Mouse (Mus musculus) embryonic facial prominence, embryonic 12.5 days (tissue): ENCODE data around the gene Gas7. TPM values are rescaled to one million over a fixed set of nuclear protein-coding genes. Genes with fewer than 3 reads are reported as not detected.

ENCODE experiments used
- ATAC-seq: fragments of 200-750 bp; cut with Nextera tagmentation; 2 replicates; pipeline ENCODE4 v1.8.0; 2017; ENCODE audit not compliant: insufficient number of reproducible peaks, insufficient read depth, low FRiP score, low TSS enrichment
- H3K27ac ChIP-seq: fragments of 300-500 bp; sonication (generic); 2 replicates; pipeline ENCODE4 v1.5.1; 2016; ENCODE audit warnings: mild to moderate bottlenecking
- H3K27me3 ChIP-seq: fragments of 300-500 bp; sonication (generic); 2 replicates; pipeline ENCODE4 v1.6.1; 2016; ENCODE audit warnings: mild to moderate bottlenecking, moderate library complexity
- H3K36me3 ChIP-seq: fragments of 300-500 bp; sonication (generic); 2 replicates; pipeline ENCODE4 v1.6.1; 2016; ENCODE audit warnings: mild to moderate bottlenecking
- H3K4me1 ChIP-seq: fragments of 300-500 bp; sonication (generic); 2 replicates; pipeline ENCODE4 v1.6.1; 2016
- H3K4me2 ChIP-seq: fragments of 300-500 bp; sonication (generic); replicated peaks from 2 replicates; pipeline ENCODE4 v1.6.1; 2016; ENCODE audit warnings: mild to moderate bottlenecking, moderate library complexity
- H3K4me3 ChIP-seq: fragments of 300-500 bp; sonication (generic); 2 replicates; pipeline ENCODE4 v1.5.1; 2016; ENCODE audit warnings: mild to moderate bottlenecking
- H3K9ac ChIP-seq: fragments of 300-500 bp; sonication (generic); 2 replicates; pipeline ENCODE4 v1.6.1; 2016; ENCODE audit warnings: mild to moderate bottlenecking, moderate library complexity
- H3K9me3 ChIP-seq: fragments of 300-500 bp; sonication (generic); 2 replicates; pipeline ENCODE4 v1.6.1; 2016; ENCODE audit warnings: mild to moderate bottlenecking, moderate library complexity
- WGBS: fragments of 180-500 bp; shearing (Covaris S2); methylation state at CpG from one replicate; pipeline ENCODE4 v1.1.7; 2016; 5-methylcytosine and 5-hydroxymethylcytosine counted together
- polyA plus RNA-seq: library from polyadenylated mRNA; unstranded; fragments of >200 nt; fragmentation: Nextera tagmentation; extraction: Ambion mirVana; gene quantifications from 2 replicates; pipeline ENCODE4 v1.2.1, GENCODE M21; 2016

Gas7 gene
- polyA plus RNA-seq, 1 experiment from 2014 or later = 5.5 TPM

GRCm38 (mm10) chr11:67538557-67538956 is 83.3 kb downstream of the Gas7 start:
- no peak overlapping the region for H3K9ac ChIP-seq
- H3K27ac ChIP-seq = no peak overlapping the region
- no peak for ATAC-seq
- 79% methylated on average over 6 of the region's 6 CpGs for WGBS
- no peaks in the 10 kb centered on the region for H3K36me3 ChIP-seq
- no peaks in the 10 kb centered on the region for H3K9me3 ChIP-seq
- no peak overlapping the region for H3K4me2 ChIP-seq
- no peaks in the 10 kb centered on the region for H3K27me3 ChIP-seq
- H3K4me3 ChIP-seq = no peak overlapping the region
- H3K4me1 ChIP-seq = no peaks in the 10 kb centered on the region

- WGBS = 33% methylated on average over 11 of the region's 11 CpGs
- Histone ChIP-seq H3K4me2 (no peak overlapping the region; the same call in 1 of the 2 replicates), H3K4me1 (peaks cover 9% of the 10 kb centered on the region), H3K9me3 (no peaks in the 10 kb centered on the region), H3K27me3 (no peaks in the 10 kb centered on the region; the same call in 1 of the 2 replicates), H3K4me3 (no peak overlapping the region), H3K36me3 (no peaks in the 10 kb centered on the region), H3K27ac (no peak overlapping the region), H3K9ac (no peak overlapping the region)
- no peak for ATAC-seq
Measured at GRCm38 (mm10) chr11:67544656-67545432, 89.6 kb downstream of the Gas7 start.

- no peak overlapping the region for H3K4me3 ChIP-seq
- 16% methylated on average over 5 of the region's 5 CpGs for WGBS
- H3K4me1 ChIP-seq = peaks cover 9% of the 10 kb centered on the region
- no peak for ATAC-seq
- H3K36me3 ChIP-seq = no peaks in the 10 kb centered on the region
- no peak overlapping the region for H3K9ac ChIP-seq
- no peaks in the 10 kb centered on the region; the same call in 1 of the 2 replicates for H3K27me3 ChIP-seq
- no peaks in the 10 kb centered on the region for H3K9me3 ChIP-seq
- no peak overlapping the region for H3K27ac ChIP-seq
- no peak overlapping the region for H3K4me2 ChIP-seq
Measured at GRCm38 (mm10) chr11:67546582-67546981, 91.3 kb downstream of the Gas7 start.

GRCm38 (mm10) chr11:67549306-67549705 is 94.1 kb downstream of the Gas7 start:
- Histone ChIP-seq H3K27ac (no peak overlapping the region), H3K4me1 (peaks cover 9% of the 10 kb centered on the region), H3K9me3 (no peaks in the 10 kb centered on the region), H3K9ac (no peak overlapping the region), H3K4me3 (no peak overlapping the region), H3K27me3 (no peaks in the 10 kb centered on the region; the same call in 1 of the 2 replicates), H3K36me3 (no peaks in the 10 kb centered on the region), H3K4me2 (no peak overlapping the region)
- no peak for ATAC-seq
- 90% methylated on average over 4 of the region's 4 CpGs for WGBS

- Histone ChIP-seq H3K4me2 (no peak overlapping the region), H3K9me3 (no peaks in the 10 kb centered on the region), H3K27ac (no peak overlapping the region), H3K9ac (no peak overlapping the region), H3K4me3 (no peak overlapping the region), H3K36me3 (no peaks in the 10 kb centered on the region), H3K4me1 (peaks cover 8% of the 10 kb centered on the region), H3K27me3 (no peaks in the 10 kb centered on the region; the same call in 1 of the 2 replicates)
- WGBS = 69% methylated on average over 13 of the region's 13 CpGs
- no peak for ATAC-seq
Measured at GRCm38 (mm10) chr11:67549762-67550488, 94.7 kb downstream of the Gas7 start.

GRCm38 (mm10) chr11:67552400-67552799 is 97.2 kb downstream of the Gas7 start:
- Histone ChIP-seq H3K36me3 (no peaks in the 10 kb centered on the region), H3K9me3 (no peaks in the 10 kb centered on the region), H3K4me1 (no peaks in the 10 kb centered on the region), H3K27me3 (no peaks in the 10 kb centered on the region; the same call in 1 of the 2 replicates), H3K27ac (no peak overlapping the region), H3K9ac (no peak overlapping the region), H3K4me3 (no peak overlapping the region), H3K4me2 (no peak overlapping the region)
- ATAC-seq = no peak
- WGBS = 85% methylated on average over 8 of the region's 8 CpGs

GRCm38 (mm10) chr11:67554276-67554675 is 99.0 kb downstream of the Gas7 start:
- Histone ChIP-seq H3K4me1 (no peaks in the 10 kb centered on the region), H3K27ac (no peak overlapping the region), H3K4me3 (no peak overlapping the region), H3K9me3 (no peaks in the 10 kb centered on the region), H3K9ac (no peak overlapping the region), H3K4me2 (no peak overlapping the region), H3K27me3 (no peaks in the 10 kb centered on the region; the same call in 1 of the 2 replicates), H3K36me3 (no peaks in the 10 kb centered on the region)
- WGBS = 90% methylated on average over 6 of the region's 6 CpGs
- no peak for ATAC-seq

- WGBS = 76% methylated on average over 3 of the region's 3 CpGs
- Histone ChIP-seq H3K4me3 (no peak overlapping the region), H3K4me1 (no peaks in the 10 kb centered on the region), H3K27ac (no peak overlapping the region), H3K9me3 (no peaks in the 10 kb centered on the region), H3K27me3 (no peaks in the 10 kb centered on the region), H3K36me3 (no peaks in the 10 kb centered on the region), H3K9ac (no peak overlapping the region), H3K4me2 (no peak overlapping the region)
- ATAC-seq = no peak
Measured at GRCm38 (mm10) chr11:67556360-67556759, 101.1 kb downstream of the Gas7 start.

GRCm38 (mm10) chr11:67558772-67559448 is 103.7 kb downstream of the Gas7 start:
- H3K9ac ChIP-seq = no peak overlapping the region
- H3K27me3 ChIP-seq = no peaks in the 10 kb centered on the region
- no peaks in the 10 kb centered on the region for H3K4me1 ChIP-seq
- no peak overlapping the region for H3K27ac ChIP-seq
- 36% methylated on average over 9 of the region's 9 CpGs for WGBS
- ATAC-seq = no peak
- no peak overlapping the region for H3K4me3 ChIP-seq
- H3K36me3 ChIP-seq = no peaks in the 10 kb centered on the region
- H3K4me2 ChIP-seq = no peak overlapping the region
- H3K9me3 ChIP-seq = no peaks in the 10 kb centered on the region

GRCm38 (mm10) chr11:67559522-67559921 is 104.3 kb downstream of the Gas7 start:
- H3K27me3 ChIP-seq = no peaks in the 10 kb centered on the region
- H3K4me1 ChIP-seq = no peaks in the 10 kb centered on the region
- no peaks in the 10 kb centered on the region for H3K36me3 ChIP-seq
- 80% methylated on average over 5 of the region's 5 CpGs for WGBS
- no peak for ATAC-seq
- no peak overlapping the region for H3K4me2 ChIP-seq
- H3K9ac ChIP-seq = no peak overlapping the region
- H3K9me3 ChIP-seq = no peaks in the 10 kb centered on the region
- no peak overlapping the region for H3K27ac ChIP-seq
- H3K4me3 ChIP-seq = no peak overlapping the region

GRCm38 (mm10) chr11:67561631-67562030 is 106.4 kb downstream of the Gas7 start:
- 37% methylated on average over 4 of the region's 4 CpGs for WGBS
- Histone ChIP-seq H3K27ac (no peak overlapping the region), H3K9me3 (no peaks in the 10 kb centered on the region), H3K4me3 (no peak overlapping the region), H3K36me3 (no peaks in the 10 kb centered on the region), H3K9ac (no peak overlapping the region), H3K4me1 (no peaks in the 10 kb centered on the region), H3K4me2 (no peak overlapping the region), H3K27me3 (no peaks in the 10 kb centered on the region)
- ATAC-seq = no peak
